Mouse (Mus musculus) testis, adult 2 months (tissue): ENCODE results near the gene Gm49601.

Experiments used
- CTCF ChIP-seq: fragments of 200-500 bp; IDR thresholded peaks from 2 replicates; pipeline ENCODE4 v1.5.1; 2012; ENCODE audit warnings: low read depth, mild to moderate bottlenecking, inconsistent platforms, low read length, moderate library complexity; ENCODE audit not compliant: control insufficient read depth, insufficient read depth, insufficient replicate concordance
- POLR2A ChIP-seq: fragments of 200-500 bp; IDR thresholded peaks from 2 replicates; pipeline ENCODE4 v1.6.1; 2012; ENCODE audit warnings: low read depth, mild to moderate bottlenecking, inconsistent platforms, low read length, moderate library complexity; ENCODE audit not compliant: control insufficient read depth

GRCm38 (mm10) chr16:18574196-18574595 is 52.0 kb downstream of the Gm49601 start:
- TF ChIP-seq POLR2A, result no peak
- TF ChIP-seq CTCF, result no peak
